Mouse (Mus musculus) MEL (cell line): Measurements from ENCODE around the gene Fam171a1. TPM values are rescaled to one million over a fixed set of nuclear protein-coding genes. Genes with fewer than 3 reads are reported as not detected.

Experiments
- DNase-seq: peaks from one replicate; pipeline ENCODE4 v3.0.0; 2011; ENCODE audit warnings: low read depth, low spot score
- H3K27ac ChIP-seq: 2 replicates; pipeline ENCODE4 v1.5.1; 2012; ENCODE audit warnings: low read depth, mild to moderate bottlenecking, control low read depth, low read length, moderate library complexity; ENCODE audit not compliant: control insufficient read depth
- H3K27me3 ChIP-seq, 2 experiments: fragments of 150-350 bp in 1 of 2; sonication (generic) in 1 of 2; 2 replicates each; pipeline ENCODE4 v1.6.1; 2012; ENCODE audit warnings: low read length in 2 of 2, mild to moderate bottlenecking in 2 of 2, improper control_type of control experiment in 1 of 2, moderate library complexity in 1 of 2; ENCODE audit not compliant: insufficient read depth in 2 of 2, control insufficient read depth in 1 of 2
- H3K36me3 ChIP-seq, 2 experiments: 2 replicates each; pipeline ENCODE4 v1.6.1; 2012 to 2014; ENCODE audit warnings: low read length in 2 of 2, improper control_type of control experiment in 1 of 2, inconsistent platforms in 1 of 2, mild to moderate bottlenecking in 1 of 2; ENCODE audit not compliant: insufficient read depth in 2 of 2, control insufficient read depth in 1 of 2
- H3K4me1 ChIP-seq, 2 experiments: fragments of 150-350 bp in 1 of 2; sonication (generic) in 1 of 2; 2 replicates each; pipeline ENCODE4 v1.6.1; 2012; ENCODE audit warnings: low read length in 2 of 2, improper control_type of control experiment in 1 of 2, mild to moderate bottlenecking in 1 of 2; ENCODE audit not compliant: insufficient read depth in 2 of 2, control insufficient read depth in 1 of 2
- H3K4me3 ChIP-seq, 2 experiments: fragments of 150-350 bp in 1 of 2; sonication (generic) in 1 of 2; 2 replicates each; pipeline ENCODE4 v1.5.1; 2012; ENCODE audit warnings: low read depth in 2 of 2, low read length in 2 of 2, mild to moderate bottlenecking in 2 of 2, moderate library complexity in 2 of 2, control low read depth in 1 of 2, improper control_type of control experiment in 1 of 2; ENCODE audit not compliant: control insufficient read depth in 1 of 2, insufficient read depth in 1 of 2
- H3K79me2 ChIP-seq: 2 replicates; pipeline ENCODE4 v1.6.1; 2012; ENCODE audit warnings: mild to moderate bottlenecking, low read length, moderate library complexity; ENCODE audit not compliant: control insufficient read depth, poor library complexity, insufficient read depth
- H3K9ac ChIP-seq: 2 replicates; pipeline ENCODE4 v1.6.1; 2012; ENCODE audit warnings: low read depth, mild to moderate bottlenecking, control low read depth, low read length, moderate library complexity; ENCODE audit not compliant: control insufficient read depth, poor library complexity, severe bottlenecking
- H3K9me3 ChIP-seq: fragments of 150-350 bp; sonication (generic); replicated peaks from 2 replicates; pipeline ENCODE4 v1.6.1; 2012; ENCODE audit warnings: mild to moderate bottlenecking, low read length, improper control_type of control experiment, moderate library complexity; ENCODE audit not compliant: insufficient read depth
- E2F4 ChIP-seq: IDR thresholded peaks from 2 replicates; pipeline ENCODE4 v1.6.1; 2011; ENCODE audit warnings: low read depth, low read length, improper control_type of control experiment, borderline replicate concordance
- GABPA ChIP-seq: IDR thresholded peaks from 2 replicates; pipeline ENCODE4 v1.6.1; 2012; ENCODE audit warnings: low read depth, mild to moderate bottlenecking, inconsistent platforms, low read length, improper control_type of control experiment, moderate library complexity
- GATA1 ChIP-seq: IDR thresholded peaks from 2 replicates; pipeline ENCODE4 v1.6.1; 2011; ENCODE audit warnings: low read depth, low read length, improper control_type of control experiment
- NELFE ChIP-seq: IDR thresholded peaks from 2 replicates; pipeline ENCODE4 v1.6.1; 2011; ENCODE audit warnings: low read depth, low read length, improper control_type of control experiment
- POLR2A ChIP-seq, 2 experiments: IDR thresholded peaks; 2 replicates each; pipeline ENCODE4 v1.6.1; 2011 to 2012; ENCODE audit warnings: low read length in 2 of 2, mild to moderate bottlenecking in 2 of 2, control low read depth in 1 of 2, improper control_type of control experiment in 1 of 2, low read depth in 1 of 2, moderate library complexity in 1 of 2; ENCODE audit not compliant: control insufficient read depth in 1 of 2, insufficient read depth in 1 of 2, poor library complexity in 1 of 2
- POLR2AphosphoS2 ChIP-seq: IDR thresholded peaks from 2 replicates; pipeline ENCODE4 v1.6.1; 2011; ENCODE audit warnings: low read length, improper control_type of control experiment
- SIN3A ChIP-seq: IDR thresholded peaks from 2 replicates; pipeline ENCODE4 v1.6.1; 2012; ENCODE audit warnings: low read length, improper control_type of control experiment, inconsistent platforms
- SMC3 ChIP-seq: IDR thresholded peaks from 2 replicates; pipeline ENCODE4 v1.6.1; 2011; ENCODE audit warnings: low read depth, low read length, improper control_type of control experiment
- UBTF ChIP-seq: IDR thresholded peaks from 2 replicates; pipeline ENCODE4 v1.6.1; 2012; ENCODE audit warnings: low read depth, mild to moderate bottlenecking, inconsistent platforms, low read length, improper control_type of control experiment, moderate library complexity, borderline replicate concordance; ENCODE audit not compliant: insufficient read depth
- USF1 ChIP-seq: IDR thresholded peaks from 2 replicates; pipeline ENCODE4 v1.6.1; 2014; ENCODE audit warnings: low read depth, mild to moderate bottlenecking, inconsistent platforms, low read length, improper control_type of control experiment, moderate library complexity
- ZKSCAN1 ChIP-seq: IDR thresholded peaks from 2 replicates; pipeline ENCODE4 v1.6.1; 2012; ENCODE audit warnings: low read depth, mild to moderate bottlenecking, inconsistent platforms, low read length, improper control_type of control experiment, moderate library complexity
- polyA plus RNA-seq, 2 experiments: library from polyadenylated mRNA; stranded (reverse) in 1 of 2; unstranded in 1 of 2; fragments of >175 nt in 1 of 2; fragments of >200 nt in 1 of 2; gene quantifications; 2 replicates each; pipeline versions ENCODE4 v1.2.1 to v1.2.4; 2012; ENCODE audit warnings: low replicate concordance in 2 of 2, low read depth in 1 of 2; ENCODE audit not compliant: insufficient read length in 2 of 2, insufficient read depth in 1 of 2, missing spikeins in 1 of 2
- total RNA-seq: library from RNA; depleted of rRNA; stranded (reverse); fragments of 300-350 nt; gene quantifications from 2 replicates; pipeline ENCODE4 v1.2.3, GENCODE M21; 2012

Fam171a1 gene
- total and polyA plus RNA-seq, 3 experiments, result not detected

GRCm38 (mm10) chr2:3134580-3135296 lies 20.7 kb downstream of the Fam171a1 start:
- Histone ChIP-seq H3K79me2 (no peaks in the 10 kb centered on the region), H3K27me3 (no peaks in the 10 kb centered on the region), H3K4me3 (no peak overlapping the region), H3K9ac (no peak overlapping the region)
- TF ChIP-seq UBTF (no peak), POLR2A (IDR thresholded peaks at IDR 0.05; ENCODE audit: control insufficient read depth in 1 of 2, insufficient read depth in 1 of 2, low read depth in 1 of 2, low read length in 2 of 2, poor library complexity in 1 of 2) (no peak), SIN3A (no peak), SMC3 (no peak)
- TF ChIP-seq, all 39 proteins: peak for 0
- H3K36me3 ChIP-seq, result no peaks in the 10 kb centered on the region
- H3K4me1 ChIP-seq, result no peaks in the 10 kb centered on the region
- DNase-seq, result no peak
- H3K9me3 ChIP-seq, result no peaks in the 10 kb centered on the region
- no peak overlapping the region for H3K27ac ChIP-seq

GRCm38 (mm10) chr2:3135297-3135684 lies 21.3 kb downstream of the Fam171a1 start:
- no peaks in the 10 kb centered on the region for H3K79me2 ChIP-seq

DNA sequence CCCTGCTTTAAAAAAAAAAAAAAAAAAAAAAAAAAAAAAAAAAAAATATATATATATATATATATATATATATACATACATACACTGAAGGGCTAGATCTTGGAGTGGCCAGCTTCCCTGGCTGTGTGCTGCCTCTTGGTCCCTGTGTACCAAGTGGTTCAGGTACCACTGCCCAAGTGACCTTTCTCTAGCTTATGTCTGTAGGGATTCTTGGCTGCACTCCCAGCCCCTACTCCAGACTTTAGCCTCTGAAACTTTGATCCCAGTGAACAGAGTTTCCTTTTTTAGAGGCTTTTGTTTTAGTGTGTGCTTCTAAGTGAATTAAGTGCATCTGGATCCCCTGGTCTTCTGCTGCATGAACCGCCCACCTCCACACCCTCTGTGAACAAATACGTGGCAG lies 24.3 kb downstream of the Fam171a1 start:
- Histone ChIP-seq H3K79me2 (no peaks in the 10 kb centered on the region), H3K9me3 (no peaks in the 10 kb centered on the region)

More at GRCm38 (mm10) chr2:3135297-3135684, 21.3 kb downstream of the Fam171a1 start:
- H3K9ac ChIP-seq, result no peak overlapping the region
- no peak for DNase-seq
- no peaks in the 10 kb centered on the region for H3K9me3 ChIP-seq
- no peak overlapping the region for H3K27ac ChIP-seq
- H3K27me3 ChIP-seq, result no peaks in the 10 kb centered on the region
- H3K4me3 ChIP-seq, result no peak overlapping the region
- TF ChIP-seq POLR2AphosphoS2 (no peak), GABPA (no peak), E2F4 (no peak), USF1 (no peak), GATA1 (no peak), NELFE (no peak), POLR2A (IDR thresholded peaks at IDR 0.05; ENCODE audit: control insufficient read depth in 1 of 2, insufficient read depth in 1 of 2, low read depth in 1 of 2, low read length in 2 of 2, poor library complexity in 1 of 2) (no peak)
- no peaks in the 10 kb centered on the region for H3K36me3 ChIP-seq
- H3K4me1 ChIP-seq, result no peaks in the 10 kb centered on the region

More for the DNA sequence above, 24.3 kb downstream of the Fam171a1 start:
- Histone ChIP-seq H3K4me3 (no peak overlapping the region), H3K27ac (no peak overlapping the region), H3K9ac (no peak overlapping the region), H3K36me3 (no peaks in the 10 kb centered on the region), H3K27me3 (no peaks in the 10 kb centered on the region), H3K4me1 (no peaks in the 10 kb centered on the region; a peak in 1 of 4 replicates)
- no peak for DNase-seq
- TF ChIP-seq POLR2A (IDR thresholded peaks at IDR 0.05; ENCODE audit: control insufficient read depth in 1 of 2, insufficient read depth in 1 of 2, low read depth in 1 of 2, low read length in 2 of 2, poor library complexity in 1 of 2) (no peak), ZKSCAN1 (no peak)
